Mouse (Mus musculus) bone marrow, adult 2 months (tissue): ENCODE data around the gene Pde9a.

Experiments used
- CTCF ChIP-seq: fragments of 200-500 bp; IDR thresholded peaks from 2 replicates; pipeline ENCODE4 v1.5.1; 2011; ENCODE audit warnings: low read length, control low read depth; ENCODE audit not compliant: control insufficient read depth, insufficient read depth
- POLR2A ChIP-seq: fragments of 200-500 bp; IDR thresholded peaks from 2 replicates; pipeline ENCODE4 v1.6.1; 2011; ENCODE audit warnings: low read depth, mild to moderate bottlenecking, control low read depth, low read length, borderline replicate concordance; ENCODE audit not compliant: control insufficient read depth

DNA sequence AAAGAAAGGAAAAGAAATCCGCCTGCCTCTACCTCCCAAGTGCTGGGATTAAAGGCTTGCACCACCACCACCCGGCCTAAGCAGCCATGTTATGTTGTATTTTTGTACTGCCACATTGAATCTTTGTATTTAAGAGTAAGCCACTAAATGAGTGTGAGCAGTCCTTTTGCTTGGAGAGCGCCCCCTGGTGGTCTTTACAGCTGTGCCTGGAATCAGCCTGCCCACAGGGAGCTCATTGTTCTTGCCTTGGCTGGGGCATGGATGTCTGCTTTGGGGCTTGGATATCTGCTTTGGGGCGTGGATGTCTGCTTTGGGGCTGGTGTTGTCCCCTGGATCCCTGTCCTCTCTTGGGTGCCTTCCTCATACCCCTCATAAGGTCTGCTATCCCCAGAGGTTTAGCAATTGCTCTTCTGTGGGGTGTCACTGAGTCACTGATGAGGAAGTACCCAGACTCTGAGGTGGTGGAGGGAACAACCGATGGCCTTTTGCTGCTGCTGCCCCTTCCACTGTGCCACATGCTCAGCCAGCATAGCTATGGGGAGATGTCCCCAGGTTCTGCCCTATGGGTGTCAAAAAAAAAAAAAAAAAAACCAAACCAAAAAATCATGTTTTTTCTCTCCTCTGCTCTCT is 41.7 kb upstream of the Pde9a start:
- TF ChIP-seq CTCF: peak; percentile 82
- no peak for TF ChIP-seq POLR2A
